Mouse (Mus musculus) bone marrow, adult 2 months (tissue): ENCODE data around the gene Zc3h15. TPM values are rescaled to one million over a fixed set of nuclear protein-coding genes. Genes with fewer than 3 reads are reported as not detected.
"Not testable (repeated sequence)": the region's sequence is repeated elsewhere in the genome, so short reads cannot be mapped to it uniquely, and the experiment has no call there.

Experiments used
- H3K27ac ChIP-seq: fragments of 200-500 bp; 2 replicates; pipeline ENCODE4 v1.5.1; 2012; ENCODE audit warnings: low read depth, mild to moderate bottlenecking, control low read depth, inconsistent platforms, low read length; ENCODE audit not compliant: control insufficient read depth, poor library complexity, insufficient read depth
- H3K4me1 ChIP-seq: fragments of 200-500 bp; 2 replicates; pipeline ENCODE4 v1.6.1; 2011; ENCODE audit warnings: low read length; ENCODE audit not compliant: control insufficient read depth, insufficient read depth
- H3K4me3 ChIP-seq: fragments of 200-500 bp; replicated peaks from 2 replicates; pipeline ENCODE3; 2011; ENCODE audit warnings: mild to moderate bottlenecking, low read depth, low read length, control low read depth; ENCODE audit not compliant: control insufficient read depth
- CTCF ChIP-seq: fragments of 200-500 bp; IDR thresholded peaks from 2 replicates; pipeline ENCODE4 v1.5.1; 2011; ENCODE audit warnings: low read length, control low read depth; ENCODE audit not compliant: control insufficient read depth, insufficient read depth
- POLR2A ChIP-seq: fragments of 200-500 bp; IDR thresholded peaks from 2 replicates; pipeline ENCODE4 v1.6.1; 2011; ENCODE audit warnings: low read depth, mild to moderate bottlenecking, control low read depth, low read length, borderline replicate concordance; ENCODE audit not compliant: control insufficient read depth
- WGBS: fragments of 180-500 bp; shearing (Covaris S2); methylation state at CpG from one replicate; pipeline ENCODE4 v1.1.7; 2018; 5-methylcytosine and 5-hydroxymethylcytosine counted together
- polyA plus RNA-seq: library from polyadenylated mRNA; stranded (reverse); fragments of >200 nt; gene quantifications from 2 replicates; pipeline ENCODE4 v1.2.4, GENCODE M21; 2011; ENCODE audit warnings: low replicate concordance; ENCODE audit not compliant: missing spikeins, insufficient read depth, insufficient read length

Zc3h15 gene
- polyA plus RNA-seq, 1 experiment, result 67.0 TPM

DNA sequence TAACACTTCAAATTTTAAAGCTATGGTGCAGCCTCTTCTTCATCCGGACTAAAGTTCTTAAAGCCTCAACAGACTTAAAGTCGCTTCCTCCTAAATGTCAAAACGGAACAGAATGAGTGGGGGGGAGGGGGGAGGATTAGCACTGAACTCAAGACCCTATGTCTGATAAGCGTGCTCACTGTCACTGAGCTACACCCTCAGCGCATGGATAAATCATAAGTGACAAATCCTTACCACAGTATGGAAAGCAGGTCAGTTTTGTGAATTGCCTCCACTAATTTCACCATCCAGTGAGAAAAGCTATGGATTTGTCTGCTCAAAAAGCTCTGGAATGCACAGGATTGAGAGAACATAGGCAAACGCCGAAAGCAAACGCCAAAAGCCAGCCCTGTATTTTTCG is 16.7 kb upstream of the Zc3h15 start:
- Histone ChIP-seq H3K4me1 (peaks cover 2% of the 10 kb centered on the region; the same call in 1 of the 2 replicates), H3K4me3 (no peak overlapping the region), H3K27ac (no peak overlapping the region)
- 57% methylated on average over 9 of the region's 9 CpGs for WGBS
- TF ChIP-seq CTCF (no peak), POLR2A (no peak)

GRCm38 (mm10) chr2:83627932-83628331 is 16.3 kb upstream of the Zc3h15 start:
- no peak overlapping the region for H3K27ac ChIP-seq
- no peak for TF ChIP-seq CTCF
- TF ChIP-seq POLR2A, result no peak
- H3K4me3 ChIP-seq, result no peak overlapping the region
- 90% methylated on average over 6 of the region's 6 CpGs for WGBS
- H3K4me1 ChIP-seq, result peaks cover 2% of the 10 kb centered on the region; the same call in 1 of the 2 replicates

DNA sequence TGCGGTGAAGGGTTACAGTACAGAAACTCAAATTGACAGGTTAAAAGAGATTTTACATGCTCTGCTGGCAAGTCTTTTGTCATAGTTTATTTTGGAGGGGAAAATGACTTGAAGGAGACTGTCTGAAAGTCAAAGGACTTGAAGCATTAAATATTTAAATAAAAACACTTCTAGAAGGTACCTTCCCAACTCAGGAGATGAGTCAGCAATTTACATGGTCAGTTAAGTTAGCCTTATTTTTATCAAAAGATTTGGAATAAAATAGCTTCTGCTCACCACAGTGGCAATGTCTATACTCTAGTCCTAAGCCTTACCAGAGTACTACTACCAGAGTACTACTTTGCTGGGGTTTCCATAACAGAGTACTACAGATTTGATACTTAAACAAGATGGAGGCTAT is 2.2 kb upstream of the Zc3h15 start:
- no peak overlapping the region for H3K27ac ChIP-seq
- WGBS, result 85% methylated on average over 1 of the region's 1 CpGs
- no peak overlapping the region for H3K4me3 ChIP-seq
- no peaks in the 10 kb centered on the region for H3K4me1 ChIP-seq
- TF ChIP-seq CTCF, result no peak
- no peak for TF ChIP-seq POLR2A

- Histone ChIP-seq H3K4me1 (no peaks in the 10 kb centered on the region; the same call in 1 of the 2 replicates), H3K4me3 (no peak overlapping the region), H3K27ac (no peak overlapping the region)
- TF ChIP-seq POLR2A (no peak), CTCF (no peak)
- WGBS, result 79% methylated on average over 9 of the region's 9 CpGs
Measured at GRCm38 (mm10) chr2:83648916-83649315, 4.7 kb downstream of the Zc3h15 start.

GRCm38 (mm10) chr2:83652606-83653005 is 8.4 kb downstream of the Zc3h15 start:
- no peaks in the 10 kb centered on the region; the same call in 1 of the 2 replicates for H3K4me1 ChIP-seq
- TF ChIP-seq CTCF (no peak), POLR2A (no peak)
- no peak overlapping the region for H3K4me3 ChIP-seq
- no peak overlapping the region for H3K27ac ChIP-seq

DNA sequence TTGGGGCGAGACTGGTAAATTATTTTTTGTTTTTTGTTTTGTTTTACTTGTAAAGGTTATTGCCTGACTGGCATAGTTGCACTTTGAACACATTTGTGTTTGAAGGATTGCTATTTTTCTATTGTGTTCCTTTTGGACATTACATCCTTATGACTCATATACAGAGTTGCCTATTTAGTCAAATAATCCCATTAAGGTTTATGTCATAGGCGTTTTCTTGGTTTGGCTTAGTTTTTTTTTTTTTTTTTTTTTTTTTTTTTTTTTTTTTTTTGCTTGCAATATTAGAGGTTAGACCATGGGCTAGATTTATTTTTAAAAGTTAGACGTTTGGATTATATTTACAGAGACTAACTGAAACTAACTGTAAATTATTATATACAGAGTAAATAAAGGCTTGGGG is 15.0 kb downstream of the Zc3h15 start:
- Histone ChIP-seq H3K27ac (no peak overlapping the region), H3K4me1 (no peaks in the 10 kb centered on the region), H3K4me3 (no peak overlapping the region)
- 67% methylated on average over 3 of the region's 3 CpGs for WGBS
- TF ChIP-seq CTCF (no peak), POLR2A (no peak)

DNA sequence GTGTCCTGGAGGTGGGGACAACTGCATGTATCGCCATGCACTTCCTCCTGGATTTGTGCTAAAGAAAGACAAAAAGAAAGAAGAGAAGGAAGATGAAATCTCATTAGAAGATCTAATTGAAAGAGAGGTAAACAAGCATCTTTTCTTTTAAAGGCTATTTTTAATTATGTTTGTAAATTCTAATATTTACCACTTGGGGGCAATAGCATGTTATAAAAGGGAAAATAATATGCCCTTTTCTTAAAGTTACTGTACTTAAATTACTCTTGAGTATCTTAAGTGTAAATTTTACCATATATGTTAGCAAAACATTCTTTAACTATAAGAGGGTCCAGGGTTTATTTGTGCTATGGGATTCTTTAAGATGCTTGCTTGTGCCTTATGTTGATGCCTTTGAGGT is 15.9 kb downstream of the Zc3h15 start:
- WGBS, result 89% methylated on average over 1 of the region's 1 CpGs
- H3K4me3 ChIP-seq, result no peak overlapping the region
- H3K4me1 ChIP-seq, result no peaks in the 10 kb centered on the region
- no peak for TF ChIP-seq CTCF
- TF ChIP-seq POLR2A, result no peak
- no peak overlapping the region for H3K27ac ChIP-seq

DNA sequence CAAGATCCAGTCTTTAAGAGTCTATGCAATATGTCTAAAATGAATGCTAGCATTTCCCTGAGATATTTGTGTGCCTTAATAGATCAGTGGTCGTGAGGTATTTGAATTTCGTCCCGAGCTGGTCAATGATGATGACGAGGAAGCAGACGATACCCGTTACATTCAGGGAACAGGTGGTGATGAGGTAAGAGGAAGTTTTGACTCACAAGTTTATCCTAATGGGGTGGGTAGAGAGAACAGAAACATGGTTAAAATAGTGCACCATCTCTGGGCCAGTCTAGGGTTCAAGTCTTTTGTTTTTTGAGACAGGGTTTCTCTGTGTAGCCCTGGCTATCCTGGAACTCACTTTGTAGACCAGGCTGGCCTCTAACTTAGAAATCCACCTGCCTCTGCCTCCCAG is 17.1 kb downstream of the Zc3h15 start:
- TF ChIP-seq POLR2A (no peak), CTCF (no peak)
- Histone ChIP-seq H3K4me3 (no peak overlapping the region), H3K27ac (no peak overlapping the region), H3K4me1 (no peaks in the 10 kb centered on the region)
- 85% methylated on average over 6 of the region's 6 CpGs for WGBS

DNA sequence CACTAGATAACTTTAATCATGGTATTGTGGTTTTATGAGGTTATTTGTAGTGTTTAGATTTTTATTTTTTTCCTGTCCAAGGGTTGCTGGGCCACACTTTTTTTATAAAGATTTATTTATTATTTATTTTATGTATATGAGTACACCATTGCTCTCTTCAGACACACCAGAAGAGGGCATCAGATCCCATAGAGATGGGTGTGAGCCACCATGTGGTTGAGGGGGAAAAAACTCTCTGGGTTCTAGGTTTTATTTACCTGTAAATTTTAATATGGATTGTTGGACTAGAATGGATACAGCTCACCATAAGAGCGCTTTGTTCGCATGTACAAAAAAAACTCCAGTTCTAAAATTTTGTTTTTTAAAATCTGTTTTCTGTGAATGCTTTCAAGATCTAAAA is 20.8 kb downstream of the Zc3h15 start:
- not testable (repeated sequence) for H3K4me3 ChIP-seq, H3K27ac ChIP-seq, H3K4me1 ChIP-seq
- 91% methylated on average over 2 of the region's 2 CpGs for WGBS
